ENCODE assay signal across 28 mouse cellular contexts in genomic region chr13:36717376-36717775, GRCm38 (mm10). TPM values are rescaled to one million over a fixed set of nuclear protein-coding genes. Genes with fewer than 3 reads are reported as not detected.
A peak's percentile ranks its signal among the peaks of the same experiment; 100 is the strongest.
DNase-seq lines count a peak whose midpoint lies in the region.
"Had no signal": no experiment of that assay in that cellular context is flagged by ENCODE, and none has a peak within 500 bp of the region (broad histone marks: within the 10 kb centered on the region; RNA-seq: fewer than 3 reads in every experiment).

No protein-coding gene starts in this region.

- H3K9me3 ChIP-seq in heart, embryonic 10.5 days, result no peaks in the 10 kb centered on the region
- H3K9me3 ChIP-seq: embryonic facial prominence, embryonic 13.5 days; forebrain, embryonic 10.5 days; liver, embryonic 15.5 days had no signal

- intact Hi-C loops in heart, postnatal 10 days (cut with DNase I), result no loop called here

- no peaks in the 10 kb centered on the region for H3K4me1 ChIP-seq in heart, embryonic 10.5 days
- H3K4me1 ChIP-seq: embryonic facial prominence, embryonic 13.5 days; liver, embryonic 15.5 days had no signal

- H3K27me3 ChIP-seq in heart, embryonic 10.5 days (ENCODE audit: insufficient read depth, poor library complexity, severe bottlenecking), result peaks cover 27% of the 10 kb centered on the region
- H3K27me3 ChIP-seq: CH12.LX had no signal

- DNase-seq in cerebellum, postnatal 10 days, result peak; percentile 57 to 62
- no peak for DNase-seq in cerebellum, adult 11-12 months
- DNase-seq in heart, adult 11 months, result peak; percentile 88
- no peak for DNase-seq in heart, postnatal 4 days
- peak; percentile 52 to 63 for DNase-seq in heart, postnatal 10 days
- no peak for DNase-seq in heart, embryonic 10.5 days (ENCODE audit: low spot score)
- DNase-seq in lung, postnatal 36 days, result peak; percentile 55
- DNase-seq in lung, postnatal 14 days, result no peak
- DNase-seq: adrenal gland, adult 2 months; adrenal gland, postnatal 36 days; cerebellum, adult 9-10 months; gastrocnemius, adult 2 months; gastrocnemius, postnatal 36 days; kidney, adult 9 months; kidney, postnatal 10 days; layer of hippocampus, adult 9-11 months; liver; right cerebral cortex, postnatal 25 days; thymus, postnatal 14 days had no signal

- no peak overlapping the region for H3K27ac ChIP-seq in heart, embryonic 10.5 days
- H3K27ac ChIP-seq: embryonic facial prominence, embryonic 13.5 days; forebrain, embryonic 10.5 days; gastrocnemius, adult 2 months; hindbrain, embryonic 14.5 days; liver, embryonic 15.5 days had no signal

- no peak overlapping the region for H3K4me3 ChIP-seq in heart, embryonic 10.5 days
- H3K4me3 ChIP-seq: embryonic facial prominence, embryonic 13.5 days; forebrain, embryonic 10.5 days; gastrocnemius, adult 2 months; liver, embryonic 15.5 days had no signal

- 65% methylated on average over 3 of the region's 3 CpGs for WGBS in heart, embryonic 10.5 days

- no peaks in the 10 kb centered on the region for H3K36me3 ChIP-seq in heart, embryonic 10.5 days
- H3K36me3 ChIP-seq: embryonic facial prominence, embryonic 13.5 days; forebrain, embryonic 10.5 days; liver, embryonic 15.5 days had no signal

RNA-seq across cellular contexts. Expression of gene Nrn1, which starts 17.6 kb away (rescaled TPM):
- 1 to 10 TPM; 1.4 to 1.5 TPM for total RNA-seq in heart, postnatal 4 days (2021)
- 1 to 10 TPM in 1 of 2 experiments, under 1 TPM in 1; 0.94 to 1.1 TPM for total RNA-seq in heart, postnatal 10 days (2021)
- polyA plus RNA-seq in heart, embryonic 10.5 days (2016; fragmentation: Nextera tagmentation; extraction: Ambion mirVana), result 1.7 and 3.8 TPM in 2 replicates
- total RNA-seq: CH12.LX; common myeloid progenitor, adult 5-6 weeks; hematopoietic stem cell, adult 5-6 weeks; megakaryocyte, adult 5-6 weeks; neutrophil, adult 5-6 weeks had no signal

Comparison
In these comparisons a context has a peak if more than half of its experiments do, and no peak if none do; other contexts are left out.
1. DNase-seq: peak in cerebellum, postnatal 10 days (2 of 2), heart, adult 11 months (single experiment), heart, postnatal 10 days (2 of 2) and lung, postnatal 36 days (single experiment); none in cerebellum, adult 11-12 months (single experiment), heart, postnatal 4 days (single experiment), heart, embryonic 10.5 days (single experiment) and lung, postnatal 14 days (single experiment).